Mouse (Mus musculus) kidney, adult 11 months (tissue): ENCODE measurements around the gene Ctnnbl1.

Experiments used
- DNase-seq: peaks from one replicate; pipeline ENCODE4 v3.0.0; 2022

The Ctnnbl1 gene

GRCm38 (mm10) chr2:157750926-157751588 lies 13.9 kb downstream of the Ctnnbl1 start:
- DNase-seq: no peak

DNA sequence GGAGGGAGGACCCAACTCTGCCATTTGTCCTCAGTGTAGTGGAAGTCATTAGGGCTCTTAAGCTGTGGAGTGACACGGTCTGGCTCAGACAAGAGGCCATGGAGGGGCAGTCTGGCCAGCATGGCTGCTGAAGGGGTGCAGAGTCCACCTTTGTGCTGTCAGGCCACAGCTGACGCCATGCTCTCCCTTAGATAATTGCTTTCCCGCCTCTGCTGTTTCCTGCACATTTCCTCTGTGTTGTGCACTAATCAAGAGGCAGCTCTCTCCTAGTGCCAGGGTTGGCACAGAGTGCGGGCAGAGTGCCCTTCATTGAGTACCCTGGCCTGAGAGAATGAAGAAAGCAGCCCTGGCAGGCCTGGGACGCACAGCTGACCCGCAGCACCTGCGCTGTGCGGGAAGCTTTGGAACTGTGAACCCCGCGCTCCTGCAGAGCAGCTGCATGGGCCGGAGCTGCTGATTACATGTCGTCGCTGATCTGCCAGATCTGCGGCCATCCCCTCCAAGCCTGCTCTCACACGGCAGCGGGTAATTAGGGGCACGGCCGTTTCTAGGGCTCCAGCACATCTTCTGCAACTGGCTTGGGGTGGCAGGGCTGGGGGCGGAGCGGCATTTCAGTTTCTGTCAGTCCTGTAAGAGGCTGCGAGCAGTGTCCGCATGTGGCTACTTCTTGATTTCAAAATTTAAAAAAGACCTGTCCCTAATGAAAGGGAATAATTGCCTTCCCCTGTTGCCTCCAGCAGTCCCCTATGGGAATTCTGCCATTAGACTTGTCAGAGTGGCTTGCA lies 14.6 kb downstream of the Ctnnbl1 start:
- DNase-seq: peak; percentile 63

- no peak for DNase-seq
These were observed 15.2 kb downstream of the Ctnnbl1 start for GRCm38 (mm10) chr2:157752374-157752743.

DNA sequence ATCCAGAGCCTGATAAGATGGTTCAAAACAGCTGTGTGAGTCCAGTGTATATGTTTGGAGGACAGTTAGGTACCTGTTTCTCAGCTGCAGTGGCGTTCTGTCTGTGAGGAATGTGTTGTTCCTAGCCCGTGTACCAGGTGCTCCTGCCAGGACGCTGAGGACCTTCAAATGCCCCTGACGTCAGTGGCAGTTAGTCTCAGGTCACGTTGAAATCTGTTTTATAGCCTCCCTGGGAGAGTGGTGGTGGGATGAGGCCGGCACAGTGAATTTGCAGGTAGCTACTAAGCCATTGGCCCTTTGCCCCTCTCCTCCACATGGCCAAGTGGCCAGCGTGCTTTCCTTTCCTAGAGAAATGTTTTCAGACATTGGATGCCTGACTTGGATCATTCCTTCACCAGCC lies 18.6 kb downstream of the Ctnnbl1 start:
- DNase-seq: peak; percentile 76

GRCm38 (mm10) chr2:157756193-157756592 lies 19.0 kb downstream of the Ctnnbl1 start:
- DNase-seq: no peak

DNA sequence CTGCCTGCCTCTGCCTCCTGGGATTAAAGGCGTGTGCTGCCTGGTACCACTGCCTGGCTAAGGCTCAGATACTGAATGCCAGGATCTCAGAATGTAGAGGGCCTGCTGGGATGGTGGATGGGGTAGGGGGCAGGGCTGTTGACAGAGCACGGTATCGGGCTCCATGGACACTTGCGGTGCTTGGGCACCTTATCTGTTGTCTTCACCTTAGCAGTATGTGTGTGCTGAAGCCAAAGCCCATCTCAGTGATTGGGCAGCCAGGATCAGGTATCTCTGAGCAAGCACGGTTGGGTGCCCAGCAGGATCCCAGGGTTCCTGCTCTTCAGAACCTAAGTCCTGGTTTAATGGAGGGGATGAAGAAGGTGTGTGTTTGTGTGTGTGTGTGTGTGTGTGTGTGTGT lies 21.2 kb downstream of the Ctnnbl1 start:
- DNase-seq: no peak

GRCm38 (mm10) chr2:157759717-157760116 lies 22.5 kb downstream of the Ctnnbl1 start:
- DNase-seq: no peak

DNA sequence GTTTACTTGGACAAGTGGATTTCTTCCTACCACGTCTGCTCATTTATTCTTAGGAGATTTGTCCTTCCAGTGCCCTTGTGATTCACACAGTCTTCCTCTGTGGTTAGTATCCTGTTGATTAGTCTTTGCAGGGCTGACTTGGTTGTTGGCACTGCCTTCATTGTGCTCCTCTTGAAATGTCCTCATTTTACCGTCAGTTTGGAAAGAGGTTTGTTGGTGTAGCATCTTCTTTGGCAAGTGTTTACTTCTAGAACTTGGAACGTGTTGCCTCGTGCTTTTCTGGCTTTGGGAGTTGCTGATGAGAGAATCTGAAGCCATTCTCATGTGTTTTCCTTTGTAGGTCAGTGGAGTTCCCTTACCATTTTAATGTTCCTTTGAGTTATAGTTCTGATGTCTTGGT lies 25.7 kb downstream of the Ctnnbl1 start:
- no peak for DNase-seq

DNA sequence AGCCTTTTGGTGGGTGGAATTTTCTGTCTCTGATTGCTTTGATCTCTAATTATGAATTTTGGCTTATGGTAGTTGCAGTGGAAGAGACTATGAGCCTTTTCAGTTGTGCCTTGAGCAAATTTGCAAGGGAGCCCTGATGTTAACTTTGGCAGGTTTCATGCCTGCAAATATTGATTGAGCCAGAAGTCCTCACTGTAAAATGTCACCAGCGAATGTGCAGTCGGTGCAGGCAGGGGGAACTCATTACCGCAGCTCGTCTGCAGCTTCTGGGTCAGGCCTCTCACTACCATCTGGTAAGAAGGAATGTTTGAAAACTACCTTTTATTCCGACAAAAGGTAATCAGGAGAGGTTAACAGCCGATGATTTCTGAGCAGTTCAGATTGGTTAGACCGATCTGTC lies 29.4 kb downstream of the Ctnnbl1 start:
- no peak for DNase-seq

DNA sequence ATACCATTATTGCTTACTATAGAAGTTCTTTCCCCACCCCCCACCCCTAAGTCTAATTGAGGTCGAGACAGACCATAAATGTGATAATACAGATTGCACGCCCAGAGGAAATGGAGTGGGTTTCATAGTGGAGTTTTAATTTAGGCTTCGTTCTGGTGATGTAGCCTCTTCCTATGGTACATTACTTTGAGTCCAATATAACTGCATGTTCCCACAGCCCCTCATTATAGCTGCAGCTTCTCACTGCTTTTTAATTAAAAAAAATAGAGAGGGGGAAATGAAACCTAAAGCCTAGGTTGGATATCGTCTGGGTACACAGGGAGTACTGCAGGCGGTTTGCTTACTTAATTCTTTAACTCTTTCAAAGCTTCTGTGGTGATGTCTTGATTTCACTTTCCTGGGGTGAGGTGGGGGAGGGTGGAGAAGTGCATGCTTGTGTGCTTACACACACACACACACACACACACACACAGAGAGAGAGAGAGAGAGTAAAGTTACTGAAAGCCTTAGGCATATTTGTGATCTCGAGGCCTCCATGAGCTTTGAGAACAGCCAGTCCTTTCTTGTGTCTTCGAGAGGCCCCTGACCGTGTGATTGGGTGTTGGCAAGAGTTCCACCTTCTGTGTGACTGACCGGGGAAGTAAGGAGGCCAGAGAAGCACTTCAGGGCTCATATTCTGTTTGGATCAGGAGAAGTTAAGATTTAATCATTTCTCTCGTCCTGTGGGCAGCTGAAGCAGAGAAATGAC lies 31.7 kb downstream of the Ctnnbl1 start:
- DNase-seq: no peak

- no peak for DNase-seq
These were observed 33.6 kb downstream of the Ctnnbl1 start for GRCm38 (mm10) chr2:157770761-157771160.

DNA sequence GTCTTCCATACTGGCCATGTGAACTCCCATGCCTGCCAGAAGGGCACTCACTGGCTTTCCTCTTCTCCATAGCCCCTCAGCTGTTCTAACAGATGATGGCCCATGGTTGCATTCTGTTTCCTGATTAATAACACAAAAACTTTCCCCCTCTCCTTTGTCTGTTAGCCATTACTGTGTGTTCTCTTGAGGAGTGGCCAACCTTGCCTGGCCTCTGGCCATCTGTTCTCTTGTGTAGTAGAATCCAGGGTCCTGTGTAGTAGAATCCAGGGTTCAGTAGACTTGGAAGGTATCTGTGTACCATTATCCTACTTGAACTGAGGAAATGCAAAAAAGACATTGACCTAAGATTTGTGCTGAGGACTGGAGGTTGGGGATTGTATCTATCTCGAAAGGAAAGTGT lies 36.5 kb downstream of the Ctnnbl1 start:
- DNase-seq: no peak

DNA sequence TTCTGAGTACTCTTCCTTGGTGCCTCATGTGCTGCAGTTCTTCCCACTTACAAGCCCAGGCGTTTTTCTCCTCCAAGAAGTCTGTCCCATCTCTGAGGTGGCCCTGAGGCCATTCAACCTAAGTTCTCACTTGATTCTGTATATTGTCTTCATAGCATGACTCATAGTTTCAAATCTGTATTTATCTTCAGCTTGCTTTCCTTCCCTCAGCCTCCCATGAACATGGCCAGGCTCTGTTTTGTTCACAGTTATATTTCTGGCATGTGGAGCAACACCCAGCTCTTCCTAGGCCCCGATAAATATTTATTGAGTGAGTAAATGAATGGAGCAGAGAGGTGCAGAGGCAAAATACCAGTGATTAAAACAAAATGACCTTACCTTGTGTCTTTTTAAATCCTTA lies 38.8 kb downstream of the Ctnnbl1 start:
- DNase-seq: no peak

DNA sequence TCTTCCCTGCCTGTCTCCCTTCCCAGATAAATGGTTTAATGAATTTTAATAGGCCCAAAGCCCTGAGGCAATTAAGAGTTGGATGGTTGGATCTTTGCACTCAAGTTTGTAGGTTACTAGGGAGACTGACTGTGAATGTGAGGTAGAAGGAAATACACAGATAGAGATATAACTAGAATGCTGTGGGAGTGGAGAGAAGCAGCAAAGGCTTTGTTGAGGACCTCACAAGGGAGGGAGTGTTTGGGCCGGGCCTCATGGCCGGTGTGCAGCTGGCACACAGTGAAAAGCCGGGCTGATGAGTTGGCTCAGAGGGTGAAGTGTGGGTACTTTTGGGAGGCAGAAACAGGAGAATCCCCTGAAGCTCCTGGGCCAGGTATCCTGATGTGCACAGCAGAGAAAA lies 43.8 kb downstream of the Ctnnbl1 start:
- no peak for DNase-seq

DNA sequence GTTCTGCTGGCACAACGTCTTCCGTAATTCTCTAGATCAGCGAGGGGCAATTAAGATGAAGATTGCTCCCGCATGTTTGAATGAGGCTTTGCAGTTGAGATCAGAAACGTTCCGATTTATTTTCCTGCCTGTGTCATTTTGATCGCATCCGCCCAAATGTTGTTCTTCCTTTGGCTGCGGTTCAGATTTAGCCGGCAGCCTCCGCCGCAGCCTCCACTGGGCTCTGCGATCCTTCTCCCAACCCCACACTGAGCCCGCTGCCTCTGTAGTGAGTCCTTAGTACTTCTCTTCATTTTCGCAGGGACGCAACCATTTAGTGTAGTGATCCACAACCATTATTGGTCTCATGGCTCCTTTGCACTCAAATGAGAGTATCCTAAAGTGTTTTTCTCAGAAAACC lies 46.0 kb downstream of the Ctnnbl1 start:
- DNase-seq: no peak

DNA sequence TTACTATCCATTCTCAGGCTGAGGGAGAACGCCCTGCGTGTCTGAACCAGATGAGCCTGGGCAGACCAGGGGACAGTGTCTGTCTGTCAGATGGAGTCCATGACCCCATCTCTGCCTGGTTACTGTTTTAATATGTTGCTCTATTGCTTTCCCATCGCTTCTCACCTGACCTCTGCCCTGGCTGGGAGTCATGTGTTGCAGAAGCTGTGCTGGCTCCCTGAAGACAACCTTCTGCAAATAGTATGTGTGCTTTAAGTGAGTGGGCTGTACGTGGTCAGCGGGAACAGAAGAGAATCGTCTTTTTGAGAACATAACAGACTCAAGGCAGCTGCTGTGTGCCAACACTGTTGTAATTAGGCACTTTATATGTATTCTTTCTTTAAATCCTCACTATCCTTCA lies 47.0 kb downstream of the Ctnnbl1 start:
- DNase-seq: no peak

- no peak for DNase-seq
These were observed 47.4 kb downstream of the Ctnnbl1 start for GRCm38 (mm10) chr2:157784647-157785046.

DNA sequence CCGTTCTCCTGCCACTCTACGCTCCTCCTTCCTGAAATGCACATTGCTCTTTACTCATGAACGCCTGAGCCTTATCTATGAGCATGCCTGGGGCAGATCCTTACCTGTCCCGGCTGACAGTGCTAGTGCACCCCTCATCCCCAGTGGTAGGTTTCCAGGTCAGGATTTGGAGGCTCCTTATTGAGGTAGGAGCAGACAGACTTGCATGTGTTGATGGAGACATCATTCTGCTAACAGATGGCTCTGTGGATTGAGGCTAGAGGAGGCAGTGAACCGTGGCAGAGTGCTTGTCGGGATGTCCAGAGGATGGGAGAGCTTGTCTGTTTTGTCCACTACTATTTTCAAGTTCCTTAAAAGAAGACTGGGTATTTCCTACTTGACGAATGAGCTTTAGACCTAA lies 52.0 kb downstream of the Ctnnbl1 start:
- no peak for DNase-seq

DNA sequence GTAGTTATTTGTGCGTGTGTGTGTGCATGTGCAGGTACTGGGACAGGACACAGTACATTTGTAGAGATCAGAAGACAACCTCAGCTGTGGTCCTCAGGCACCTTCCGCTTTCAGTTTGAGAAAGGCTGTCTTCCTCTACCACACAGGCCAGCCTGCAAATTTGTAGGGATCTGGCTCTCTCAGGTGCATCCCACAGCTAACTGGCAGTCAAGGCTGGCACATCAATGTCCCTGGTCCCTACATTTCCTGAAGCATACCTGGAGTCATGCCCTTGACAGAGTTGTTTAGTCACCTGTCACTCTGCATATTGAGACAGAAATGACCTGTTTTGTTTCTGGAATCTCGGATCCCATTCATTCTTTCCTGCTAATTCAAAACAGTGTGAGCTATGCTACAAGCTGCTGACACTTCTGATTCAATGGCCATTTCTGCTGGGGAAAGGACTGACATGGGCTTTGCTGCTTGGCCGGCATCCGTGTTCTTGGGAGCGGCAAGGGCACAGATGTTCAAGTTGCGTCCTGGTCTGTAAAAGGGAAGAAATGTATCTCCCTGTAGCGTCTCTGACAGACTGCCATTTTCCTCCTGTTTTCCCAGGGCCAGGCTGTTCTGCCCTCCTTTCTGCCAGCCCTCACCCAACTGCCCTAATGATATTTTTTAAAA lies 53.8 kb downstream of the Ctnnbl1 start:
- no peak for DNase-seq

GRCm38 (mm10) chr2:157791528-157792162 lies 54.4 kb downstream of the Ctnnbl1 start:
- no peak for DNase-seq

GRCm38 (mm10) chr2:157792840-157793552 lies 55.8 kb downstream of the Ctnnbl1 start:
- DNase-seq: no peak

DNA sequence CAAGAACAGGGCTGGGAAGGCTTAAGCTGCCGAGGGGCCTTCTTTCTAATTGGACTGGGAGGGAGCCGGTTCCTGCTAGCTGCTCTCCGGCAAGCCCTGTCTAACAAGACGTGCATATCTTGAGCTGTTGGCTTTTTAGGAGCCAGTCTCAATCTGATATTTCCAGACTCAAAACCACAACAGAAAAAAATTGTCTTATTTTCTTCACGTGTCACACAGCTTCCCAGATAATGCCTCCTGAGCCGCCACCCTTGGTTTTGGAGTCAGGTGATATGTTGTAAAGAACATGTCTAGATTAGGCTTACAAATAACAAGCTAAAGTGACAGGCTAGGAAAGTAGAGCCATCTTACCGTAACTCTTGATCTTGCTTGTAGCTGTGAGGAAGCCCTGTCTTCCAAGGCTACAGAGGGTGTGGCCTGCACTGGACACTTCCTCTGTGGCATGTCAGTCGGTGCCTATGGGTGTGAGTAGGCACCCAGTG lies 56.7 kb downstream of the Ctnnbl1 start:
- no peak for DNase-seq
